Mouse (Mus musculus) lung, embryonic 14.5 days (tissue): Measurements from ENCODE around the gene Elp5. TPM values are rescaled to one million over a fixed set of nuclear protein-coding genes. Genes with fewer than 3 reads are reported as not detected.

Experiments
- ATAC-seq: fragments of 200-750 bp; cut with Nextera tagmentation; 2 replicates; pipeline ENCODE4 v1.8.0; 2017; ENCODE audit warnings: mild to moderate bottlenecking, moderate TSS enrichment, moderate library complexity; ENCODE audit not compliant: insufficient read depth
- DNase-seq: peaks from one replicate; pipeline ENCODE4 v3.0.0-alpha.2; 2015
- H3K27ac ChIP-seq: fragments of 300-500 bp; sonication (generic); 2 replicates; pipeline ENCODE4 v1.5.1; 2014; ENCODE audit warnings: low read depth, mild to moderate bottlenecking, moderate library complexity
- H3K27me3 ChIP-seq: fragments of 300-500 bp; sonication (generic); 2 replicates; pipeline ENCODE4 v1.6.1; 2014; ENCODE audit warnings: low read length, control low read depth; ENCODE audit not compliant: insufficient read depth
- H3K36me3 ChIP-seq: fragments of 300-500 bp; sonication (generic); 2 replicates; pipeline ENCODE4 v1.6.1; 2014; ENCODE audit warnings: control low read depth; ENCODE audit not compliant: insufficient read depth
- H3K4me1 ChIP-seq: fragments of 300-500 bp; sonication (generic); 2 replicates; pipeline ENCODE4 v1.6.1; 2014; ENCODE audit warnings: antibody characterized with exemption, control low read depth; ENCODE audit not compliant: insufficient read depth
- H3K4me2 ChIP-seq: fragments of 300-500 bp; sonication (generic); 2 replicates; pipeline ENCODE4 v1.6.1; 2014; ENCODE audit warnings: mild to moderate bottlenecking
- H3K4me3 ChIP-seq: fragments of 300-500 bp; sonication (generic); 2 replicates; pipeline ENCODE4 v1.5.1; 2014; ENCODE audit warnings: low read depth, low read length
- H3K9ac ChIP-seq: fragments of 300-500 bp; sonication (generic); 2 replicates; pipeline ENCODE4 v1.6.1; 2014
- H3K9me3 ChIP-seq: fragments of 300-500 bp; sonication (generic); 2 replicates; pipeline ENCODE4 v1.6.1; 2016; ENCODE audit warnings: low read depth, low read length, control low read depth
- CTCF ChIP-seq: IDR thresholded peaks from 2 replicates; pipeline ENCODE4 v1.5.1; 2016; ENCODE audit warnings: antibody characterized with exemption, low read depth
- WGBS: fragments of 180-500 bp; shearing (Covaris S2); extraction: QIAGEN DNeasy Blood & Tissue Kit; methylation state at CpG from one replicate; pipeline ENCODE4 v1.1.7; 2014; 5-methylcytosine and 5-hydroxymethylcytosine counted together
- polyA plus RNA-seq: library from polyadenylated mRNA; unstranded; fragments of >200 nt; fragmentation: Nextera tagmentation; extraction: Ambion mirVana; gene quantifications from 2 replicates; pipeline ENCODE4 v1.2.1, GENCODE M21; 2014

Gene Elp5
- polyA plus RNA-seq, 1 experiment from 2014 or later: 113 TPM

- 42% methylated on average over 9 of the region's 9 CpGs for WGBS
- peaks cover 42% of the 10 kb centered on the region for H3K4me1 ChIP-seq
- no peaks in the 10 kb centered on the region for H3K9me3 ChIP-seq
- H3K27ac ChIP-seq: peak overlapping the region; percentile 26; the same call in 1 of the 2 replicates
- TF ChIP-seq CTCF: no peak
- H3K27me3 ChIP-seq: no peaks in the 10 kb centered on the region
- ATAC-seq (no peak), DNase-seq (peak; percentile 10)
- peak overlapping the region; percentile 65 for H3K4me2 ChIP-seq
- H3K4me3 ChIP-seq: peak overlapping the region; percentile 31; the same call in 1 of the 2 replicates
- H3K9ac ChIP-seq: peak overlapping the region; percentile 14; the same call in 1 of the 2 replicates
- peaks cover 20% of the 10 kb centered on the region for H3K36me3 ChIP-seq
These were observed 45.1 kb upstream of the Elp5 start for GRCm38 (mm10) chr11:70027397-70027796.

- no peak for TF ChIP-seq CTCF
- ATAC-seq (peak; percentile 75), DNase-seq (peak; percentile 82)
- Histone ChIP-seq H3K4me2 (peak overlapping the region; percentile 65), H3K4me3 (peak overlapping the region; percentile 31), H3K4me1 (peaks cover 42% of the 10 kb centered on the region), H3K9ac (peak overlapping the region; percentile 14; the same call in 1 of the 2 replicates), H3K27me3 (no peaks in the 10 kb centered on the region), H3K27ac (peak overlapping the region; percentile 26; the same call in 1 of the 2 replicates), H3K36me3 (peaks cover 14% of the 10 kb centered on the region), H3K9me3 (no peaks in the 10 kb centered on the region)
- WGBS: 0% methylated on average over 19 of the region's 19 CpGs
These were observed 44.4 kb upstream of the Elp5 start for GRCm38 (mm10) chr11:70026689-70027088.

GRCm38 (mm10) chr11:70024151-70024514 lies 41.8 kb upstream of the Elp5 start:
- Histone ChIP-seq H3K27ac (peak overlapping the region; percentile 46; the same call in 1 of the 2 replicates), H3K27me3 (no peaks in the 10 kb centered on the region), H3K4me3 (peak overlapping the region; percentile 33), H3K4me2 (peak overlapping the region; percentile 63), H3K36me3 (no peaks in the 10 kb centered on the region), H3K9ac (peak overlapping the region; percentile 47), H3K4me1 (peaks cover 37% of the 10 kb centered on the region), H3K9me3 (no peaks in the 10 kb centered on the region)
- no peak for TF ChIP-seq CTCF
- 4% methylated on average over 6 of the region's 6 CpGs for WGBS
- DNase-seq (no peak), ATAC-seq (no peak)

- Histone ChIP-seq H3K36me3 (no peaks in the 10 kb centered on the region), H3K4me2 (peak overlapping the region; percentile 63), H3K9ac (peak overlapping the region; percentile 47), H3K27ac (peak overlapping the region; percentile 36; the same call in 1 of the 2 replicates), H3K4me1 (peaks cover 38% of the 10 kb centered on the region), H3K27me3 (no peaks in the 10 kb centered on the region), H3K9me3 (no peaks in the 10 kb centered on the region), H3K4me3 (peak overlapping the region; percentile 33)
- ATAC-seq (no peak), DNase-seq (peak; percentile 66)
- TF ChIP-seq CTCF: no peak
- 4% methylated on average over 29 of the region's 29 CpGs for WGBS
These were observed 41.3 kb upstream of the Elp5 start for GRCm38 (mm10) chr11:70023481-70024150.

GRCm38 (mm10) chr11:70021264-70022132 lies 39.2 kb upstream of the Elp5 start:
- DNase-seq (peak; percentile 99), ATAC-seq (peak; percentile 62)
- Histone ChIP-seq H3K4me1 (peaks cover 31% of the 10 kb centered on the region), H3K4me3 (peak overlapping the region; percentile 66), H3K27ac (peak overlapping the region; percentile 67; the same call in 1 of the 2 replicates), H3K4me2 (peak overlapping the region; percentile 93), H3K36me3 (no peaks in the 10 kb centered on the region), H3K9ac (no peak overlapping the region), H3K27me3 (no peaks in the 10 kb centered on the region), H3K9me3 (no peaks in the 10 kb centered on the region)
- peak; percentile 35 for TF ChIP-seq CTCF
- 1% methylated on average over 40 of the region's 40 CpGs for WGBS

- Histone ChIP-seq H3K4me2 (peak overlapping the region; percentile 93), H3K36me3 (no peaks in the 10 kb centered on the region), H3K27ac (peak overlapping the region; percentile 68; the same call in 1 of the 2 replicates), H3K4me3 (peak overlapping the region; percentile 66), H3K4me1 (peaks cover 24% of the 10 kb centered on the region), H3K27me3 (no peaks in the 10 kb centered on the region), H3K9ac (no peak overlapping the region), H3K9me3 (no peaks in the 10 kb centered on the region)
- peak; percentile 86 for ATAC-seq
- WGBS: under 1% methylated on average over 8 of the region's 8 CpGs
- DNase-seq: peak; percentile 89
- TF ChIP-seq CTCF: peak; percentile 72
These were observed 38.5 kb upstream of the Elp5 start for GRCm38 (mm10) chr11:70020731-70021263.
